Mouse (Mus musculus) megakaryocyte-erythroid progenitor cell, adult 5-6 weeks (primary cell): ENCODE results near the gene Paf1. TPM values are rescaled to one million over a fixed set of nuclear protein-coding genes. Genes with fewer than 3 reads are reported as not detected.

Experiments used
- total RNA-seq, 2 experiments: library from RNA; stranded (forward) in 1 of 2; stranded (reverse) in 1 of 2; fragments of 200-1000, 215-1000 nt in 1 of 2; fragments of >200 nt in 1 of 2; fragmentation: Nextera tagmentation in 1 of 2; gene quantifications; 2 replicates each; pipeline ENCODE4 v1.2.3; 2014 to 2017

The Paf1 gene
- total RNA-seq, 2 experiments from 2014 or later, result 84.6 to 129 TPM

Other genes starting within 250 kb of the Paf1 start
- gene Fbl, start 223.2 kb upstream of the Paf1 start, total RNA-seq (2014; fragmentation: Nextera tagmentation), result 328 and 406 TPM in 2 replicates
- 265 and 312 TPM in 2 replicates for gene Fbl, start 223.2 kb upstream of the Paf1 start, total RNA-seq (2017)
- 8.4 and 8.7 TPM in 2 replicates for gene Dyrk1b, start 213.5 kb upstream of the Paf1 start, total RNA-seq (2014; fragmentation: Nextera tagmentation)
- 2.6 and 3.1 TPM in 2 replicates for gene Dyrk1b, start 213.5 kb upstream of the Paf1 start, total RNA-seq (2017)
- 2.2 and 4.2 TPM in 2 replicates for gene Eid2, start 125.1 kb upstream of the Paf1 start, total RNA-seq (2014; fragmentation: Nextera tagmentation)
- 2.0 and 2.9 TPM in 2 replicates for gene Eid2, start 125.1 kb upstream of the Paf1 start, total RNA-seq (2017)
- 2.1 and 2.9 TPM in 2 replicates for gene Eid2b, start 115.2 kb upstream of the Paf1 start, total RNA-seq (2014; fragmentation: Nextera tagmentation)
- 0.38 and 1.4 TPM in 2 replicates for gene Eid2b, start 115.2 kb upstream of the Paf1 start, total RNA-seq (2017)
- gene Selenov, start 101.8 kb upstream of the Paf1 start, total RNA-seq (2014; fragmentation: Nextera tagmentation), result not detected in 2 replicates
- gene Selenov, start 101.8 kb upstream of the Paf1 start, total RNA-seq (2017), result not detected in 2 replicates
- gene Dll3, start 90.7 kb upstream of the Paf1 start, total RNA-seq (2014; fragmentation: Nextera tagmentation), result 0.45 TPM in 1 of 2 replicates, not detected in the other
- gene Dll3, start 90.7 kb upstream of the Paf1 start, total RNA-seq (2017), result not detected in 2 replicates
- 77.5 and 91.2 TPM in 2 replicates for gene Timm50, start 80.9 kb upstream of the Paf1 start, total RNA-seq (2014; fragmentation: Nextera tagmentation)
- 31.5 and 66.9 TPM in 2 replicates for gene Timm50, start 80.9 kb upstream of the Paf1 start, total RNA-seq (2017)
- gene Supt5, start 54.2 kb upstream of the Paf1 start, total RNA-seq (2014; fragmentation: Nextera tagmentation), result 87.6 and 113 TPM in 2 replicates
- 68.5 and 79.4 TPM in 2 replicates for gene Supt5, start 54.2 kb upstream of the Paf1 start, total RNA-seq (2017)
- 3,991 and 4,625 TPM in 2 replicates for gene Rps16, start 42.3 kb upstream of the Paf1 start, total RNA-seq (2014; fragmentation: Nextera tagmentation)
- gene Rps16, start 42.3 kb upstream of the Paf1 start, total RNA-seq (2017), result 881 and 1,091 TPM in 2 replicates
- gene Plekhg2, start 20.4 kb upstream of the Paf1 start, total RNA-seq (2014; fragmentation: Nextera tagmentation), result 4.1 and 7.7 TPM in 2 replicates
- 0.19 and 2.3 TPM in 2 replicates for gene Plekhg2, start 20.4 kb upstream of the Paf1 start, total RNA-seq (2017)
- 13.4 and 15.3 TPM in 2 replicates for gene Zfp36, start 12.7 kb upstream of the Paf1 start, total RNA-seq (2014; fragmentation: Nextera tagmentation)
- 26.9 and 33.7 TPM in 2 replicates for gene Zfp36, start 12.7 kb upstream of the Paf1 start, total RNA-seq (2017)
- 22.3 and 28.9 TPM in 2 replicates for gene Med29, start 243 bp upstream of the Paf1 start, total RNA-seq (2014; fragmentation: Nextera tagmentation)
- 9.9 and 16.0 TPM in 2 replicates for gene Med29, start 243 bp upstream of the Paf1 start, total RNA-seq (2017)
- gene Gmfg, start 44.5 kb downstream of the Paf1 start, total RNA-seq (2014; fragmentation: Nextera tagmentation), result 79.4 and 81.5 TPM in 2 replicates
- gene Gmfg, start 44.5 kb downstream of the Paf1 start, total RNA-seq (2017), result 179 and 328 TPM in 2 replicates
- gene Lrfn1, start 59.0 kb downstream of the Paf1 start, total RNA-seq (2014; fragmentation: Nextera tagmentation), result 0.44 and 0.82 TPM in 2 replicates
- gene Lrfn1, start 59.0 kb downstream of the Paf1 start, total RNA-seq (2017), result 0.08 and 0.09 TPM in 2 replicates
- gene Ifnl2, start 117.5 kb downstream of the Paf1 start, total RNA-seq (2014; fragmentation: Nextera tagmentation), result not detected in 2 replicates
- not detected in 2 replicates for gene Ifnl2, start 117.5 kb downstream of the Paf1 start, total RNA-seq (2017)
- gene Ifnl3, start 129.9 kb downstream of the Paf1 start, total RNA-seq (2014; fragmentation: Nextera tagmentation), result not detected in 2 replicates
- gene Ifnl3, start 129.9 kb downstream of the Paf1 start, total RNA-seq (2017), result not detected in 2 replicates
- not detected in 2 replicates for gene Sycn, start 147.9 kb downstream of the Paf1 start, total RNA-seq (2014; fragmentation: Nextera tagmentation)
- gene Sycn, start 147.9 kb downstream of the Paf1 start, total RNA-seq (2017), result not detected in 2 replicates
- 2.1 TPM in 1 of 2 replicates, not detected in the other for gene Nccrp1, start 154.3 kb downstream of the Paf1 start, total RNA-seq (2014; fragmentation: Nextera tagmentation)
- gene Nccrp1, start 154.3 kb downstream of the Paf1 start, total RNA-seq (2017), result not detected in 2 replicates
- 20.3 and 26.2 TPM in 2 replicates for gene Samd4b, start 205.2 kb downstream of the Paf1 start, total RNA-seq (2014; fragmentation: Nextera tagmentation)
- gene Samd4b, start 205.2 kb downstream of the Paf1 start, total RNA-seq (2017), result 3.4 and 7.2 TPM in 2 replicates
- gene Pak4, start 205.2 kb downstream of the Paf1 start, total RNA-seq (2014; fragmentation: Nextera tagmentation), result 5.3 and 8.3 TPM in 2 replicates
- 7.9 and 8.3 TPM in 2 replicates for gene Pak4, start 205.2 kb downstream of the Paf1 start, total RNA-seq (2017)
- gene Acp7, start 238.4 kb downstream of the Paf1 start, total RNA-seq (2014; fragmentation: Nextera tagmentation), result not detected in 2 replicates
- not detected in 2 replicates for gene Acp7, start 238.4 kb downstream of the Paf1 start, total RNA-seq (2017)